Mouse (Mus musculus) cortical plate, adult 2 months (tissue): ENCODE measurements around the gene Zfp27.

Experiments used
- CTCF ChIP-seq: fragments of 200-500 bp; IDR thresholded peaks from 2 replicates; pipeline ENCODE4 v1.5.1; 2011; ENCODE audit warnings: mild to moderate bottlenecking, control low read depth, low read length; ENCODE audit not compliant: insufficient read depth; ENCODE audit errors: extremely low read depth
- POLR2A ChIP-seq: fragments of 200-500 bp; IDR thresholded peaks from 2 replicates; pipeline ENCODE4 v1.6.1; 2011; ENCODE audit warnings: mild to moderate bottlenecking, low read length, control low read depth; ENCODE audit not compliant: insufficient read depth; ENCODE audit errors: extremely low read depth

- TF ChIP-seq CTCF, result no peak
- TF ChIP-seq POLR2A, result no peak
Measured at GRCm38 (mm10) chr7:29892756-29893155, 13.6 kb downstream of the Zfp27 start.
